17 mouse cellular contexts compared by ENCODE assay signal in genomic region chr11:113475491-113475890, GRCm38 (mm10).
DNase-seq lines count a peak whose midpoint lies in the region; ATAC-seq and TF ChIP-seq lines count a peak whose summit lies in the region.
"Had no signal": no experiment of that assay in that cellular context is flagged by ENCODE, and none has a peak within 500 bp of the region (broad histone marks: within the 10 kb centered on the region; RNA-seq: fewer than 3 reads in every experiment).

No protein-coding gene starts in this region.

- no peak overlapping the region for H3K4me2 ChIP-seq in embryonic facial prominence, embryonic 13.5 days
- H3K4me2 ChIP-seq in kidney, embryonic 15.5 days = no peak overlapping the region
- H3K4me2 ChIP-seq in kidney, embryonic 14.5 days (replicated peaks; ENCODE audit: low read depth, low read length) = no peak overlapping the region
- H3K4me2 ChIP-seq: heart, embryonic 11.5 days; neural tube, embryonic 12.5 days had no signal

- intact Hi-C loops in left cerebral cortex, postnatal 25 days (cut with DNase I) = no loop called here

- ATAC-seq in embryonic facial prominence, embryonic 13.5 days (ENCODE audit: insufficient number of reproducible peaks, insufficient read depth, low FRiP score, low TSS enrichment, low read depth) = no peak
- ATAC-seq in kidney, embryonic 15.5 days (replicated peaks; ENCODE audit: low FRiP score) = no peak
- ATAC-seq in kidney, embryonic 14.5 days (ENCODE audit: low FRiP score, low TSS enrichment) = 0 out of 2 replicates have a peak, but pooled peaks have one; percentile 13
- ATAC-seq: hindbrain, embryonic 16.5 days had no signal

- no peaks in the 10 kb centered on the region for H3K9me3 ChIP-seq in embryonic facial prominence, embryonic 13.5 days
- H3K9me3 ChIP-seq in embryonic facial prominence, embryonic 10.5 days = no peaks in the 10 kb centered on the region
- no peaks in the 10 kb centered on the region for H3K9me3 ChIP-seq in kidney, embryonic 15.5 days (replicated peaks)
- no peaks in the 10 kb centered on the region for H3K9me3 ChIP-seq in kidney, embryonic 14.5 days (ENCODE audit: control insufficient read depth, low read length)
- H3K9me3 ChIP-seq: neural tube, embryonic 12.5 days had no signal

- no peak for TF ChIP-seq POLR2A in kidney, adult 2 months (IDR thresholded peaks at IDR 0.05; ENCODE audit: low read depth, low read length)

- H3K36me3 ChIP-seq in embryonic facial prominence, embryonic 13.5 days = no peaks in the 10 kb centered on the region
- no peaks in the 10 kb centered on the region for H3K36me3 ChIP-seq in embryonic facial prominence, embryonic 10.5 days (replicated peaks)
- H3K36me3 ChIP-seq in kidney, adult 2 months (ENCODE audit: control insufficient read depth, insufficient read depth, low read length) = no peaks in the 10 kb centered on the region
- no peaks in the 10 kb centered on the region for H3K36me3 ChIP-seq in kidney, embryonic 15.5 days
- no peaks in the 10 kb centered on the region for H3K36me3 ChIP-seq in kidney, embryonic 14.5 days (ENCODE audit: control insufficient read depth, insufficient read depth, low read length)
- H3K36me3 ChIP-seq: neural tube, embryonic 12.5 days had no signal

- DNase-seq in embryonic facial prominence, embryonic 10.5 days (ENCODE audit: low spot score) = no peak
- DNase-seq in kidney, adult 2 months = peak; percentile 30
- DNase-seq in kidney, postnatal 4 days = peak; percentile 24 to 46
- no peak for DNase-seq in left cerebral cortex, postnatal 25 days (ENCODE audit: low spot score in 2 of 2)
- no peak for DNase-seq in thymus, postnatal 14 days
- DNase-seq: adrenal gland, adult 2 months; cerebellum, adult 9-11 months; gastrocnemius, adult 2 months; heart, postnatal 10 days; lung, adult 2 months; lung, postnatal 36 days had no signal

- H3K27me3 ChIP-seq in embryonic facial prominence, embryonic 13.5 days = no peaks in the 10 kb centered on the region
- H3K27me3 ChIP-seq in embryonic facial prominence, embryonic 10.5 days (replicated peaks; ENCODE audit: low read depth, poor library complexity, severe bottlenecking) = no peaks in the 10 kb centered on the region
- H3K27me3 ChIP-seq in kidney, adult 2 months (replicated peaks; ENCODE audit: control insufficient read depth, insufficient read depth, low read length) = no peaks in the 10 kb centered on the region
- H3K27me3 ChIP-seq in kidney, embryonic 15.5 days = no peaks in the 10 kb centered on the region
- no peaks in the 10 kb centered on the region for H3K27me3 ChIP-seq in kidney, embryonic 14.5 days (ENCODE audit: control insufficient read depth, insufficient read depth, low read length)
- H3K27me3 ChIP-seq: neural tube, embryonic 12.5 days had no signal

- no peak overlapping the region for H3K27ac ChIP-seq in embryonic facial prominence, embryonic 13.5 days
- no peak overlapping the region; the same call in 1 of the 2 replicates for H3K27ac ChIP-seq in embryonic facial prominence, embryonic 10.5 days (replicated peaks)
- no peak overlapping the region for H3K27ac ChIP-seq in kidney, adult 2 months (ENCODE audit: insufficient read depth, low read depth, low read length)
- H3K27ac ChIP-seq in kidney, embryonic 15.5 days = no peak overlapping the region
- H3K27ac ChIP-seq in kidney, embryonic 14.5 days (ENCODE audit: low read depth, low read length) = no peak overlapping the region
- H3K27ac ChIP-seq: gastrocnemius, adult 2 months; neural tube, embryonic 12.5 days had no signal

- H3K9ac ChIP-seq in embryonic facial prominence, embryonic 13.5 days = 0 out of 2 replicates have a peak overlapping the region, but pooled peaks have one; percentile 27
- H3K9ac ChIP-seq in kidney, embryonic 15.5 days = no peak overlapping the region
- no peak overlapping the region for H3K9ac ChIP-seq in kidney, embryonic 14.5 days (ENCODE audit: low read depth, low read length)
- H3K9ac ChIP-seq: neural tube, embryonic 12.5 days had no signal

- no peak overlapping the region for H3K4me3 ChIP-seq in embryonic facial prominence, embryonic 13.5 days
- no peak overlapping the region for H3K4me3 ChIP-seq in embryonic facial prominence, embryonic 10.5 days
- no peak overlapping the region for H3K4me3 ChIP-seq in kidney, adult 2 months (ENCODE audit: insufficient read depth, low read depth, low read length)
- H3K4me3 ChIP-seq in kidney, embryonic 15.5 days (replicated peaks) = no peak overlapping the region
- H3K4me3 ChIP-seq in kidney, embryonic 14.5 days (ENCODE audit: low read length) = no peak overlapping the region
- H3K4me3 ChIP-seq: gastrocnemius, adult 2 months; neural tube, embryonic 12.5 days had no signal

- TF ChIP-seq CTCF in kidney, adult 2 months (conservative IDR thresholded peaks at IDR 0.05; ENCODE audit: insufficient read depth, insufficient read length, low read depth, low read length) = no peak

- WGBS in embryonic facial prominence, embryonic 13.5 days = 84% methylated on average over 5 of the region's 5 CpGs
- WGBS in embryonic facial prominence, embryonic 10.5 days = 82% methylated on average over 5 of the region's 5 CpGs
- 73% methylated on average over 5 of the region's 5 CpGs for WGBS in kidney, adult 2 months
- WGBS in kidney, embryonic 15.5 days = 64% methylated on average over 5 of the region's 5 CpGs
- WGBS in kidney, embryonic 14.5 days = 68% methylated on average over 5 of the region's 5 CpGs

- H3K4me1 ChIP-seq in embryonic facial prominence, embryonic 13.5 days = peaks cover 8% of the 10 kb centered on the region
- H3K4me1 ChIP-seq in embryonic facial prominence, embryonic 10.5 days = peaks cover 24% of the 10 kb centered on the region
- peaks cover 9% of the 10 kb centered on the region; the same call in 1 of the 2 replicates for H3K4me1 ChIP-seq in kidney, adult 2 months (ENCODE audit: control insufficient read depth, insufficient read depth, low read length)
- H3K4me1 ChIP-seq in kidney, embryonic 15.5 days = peaks cover 20% of the 10 kb centered on the region; the same call in 1 of the 2 replicates
- H3K4me1 ChIP-seq in kidney, embryonic 14.5 days (ENCODE audit: control insufficient read depth, insufficient read depth, low read length) = no peaks in the 10 kb centered on the region

Comparison
In these comparisons a context has a peak if more than half of its experiments do, and no peak if none do; other contexts are left out.
1. DNase-seq: peak in kidney, adult 2 months (single experiment) and kidney, postnatal 4 days (2 of 2); none in embryonic facial prominence, embryonic 10.5 days (single experiment), left cerebral cortex, postnatal 25 days (0 of 2) and thymus, postnatal 14 days (single experiment).